Mouse (Mus musculus) liver, embryonic 11.5 days (tissue): ENCODE data around the gene Mt4. TPM values are rescaled to one million over a fixed set of nuclear protein-coding genes. Genes with fewer than 3 reads are reported as not detected.

Experiments
- ATAC-seq: fragments of 200-750 bp; cut with Nextera tagmentation; replicated peaks from 2 replicates; pipeline ENCODE4 v1.8.0; 2017; ENCODE audit warnings: moderate number of reproducible peaks, mild to moderate bottlenecking, moderate TSS enrichment, moderate library complexity; ENCODE audit not compliant: low FRiP score
- DNase-seq: peaks from one replicate; pipeline ENCODE4 v3.0.0-alpha.2; 2017; ENCODE audit warnings: low spot score
- H3K27ac ChIP-seq: fragments of 300-500 bp; sonication (generic); 2 replicates; pipeline ENCODE4 v1.5.1; 2014; ENCODE audit warnings: mild to moderate bottlenecking, low read depth, low read length, control low read depth
- H3K27me3 ChIP-seq: fragments of 300-500 bp; sonication (generic); replicated peaks from 2 replicates; pipeline ENCODE4 v1.6.1; 2014; ENCODE audit warnings: low read length, mixed read lengths; ENCODE audit not compliant: control insufficient read depth, insufficient read depth
- H3K36me3 ChIP-seq: fragments of 300-500 bp; sonication (generic); 2 replicates; pipeline ENCODE4 v1.6.1; 2014; ENCODE audit warnings: mild to moderate bottlenecking, low read length, moderate library complexity, mixed read lengths; ENCODE audit not compliant: control insufficient read depth, insufficient read depth
- H3K4me1 ChIP-seq: fragments of 300-500 bp; sonication (generic); replicated peaks from 2 replicates; pipeline ENCODE4 v1.6.1; 2014; ENCODE audit warnings: low read length, mixed read lengths; ENCODE audit not compliant: control insufficient read depth, insufficient read depth
- H3K4me2 ChIP-seq: fragments of 300-500 bp; sonication (generic); 2 replicates; pipeline ENCODE4 v1.6.1; 2014; ENCODE audit warnings: mild to moderate bottlenecking, control low read depth, moderate library complexity
- H3K4me3 ChIP-seq: fragments of 300-500 bp; sonication (generic); 2 replicates; pipeline ENCODE4 v1.5.1; 2014; ENCODE audit warnings: low read depth, low read length, control low read depth
- H3K9ac ChIP-seq: fragments of 300-500 bp; sonication (generic); 2 replicates; pipeline ENCODE4 v1.6.1; 2014; ENCODE audit warnings: low read depth, low read length, control low read depth
- H3K9me3 ChIP-seq: fragments of 300-500 bp; sonication (generic); 2 replicates; pipeline ENCODE4 v1.6.1; 2016; ENCODE audit warnings: low read length, inconsistent platforms, mixed read lengths; ENCODE audit not compliant: control insufficient read depth
- WGBS: fragments of 180-500 bp; shearing (Covaris S2); extraction: QIAGEN DNeasy Blood & Tissue Kit; methylation state at CpG from one replicate; pipeline ENCODE4 v1.1.7; 2014; 5-methylcytosine and 5-hydroxymethylcytosine counted together
- polyA plus RNA-seq: library from polyadenylated mRNA; unstranded; fragments of >200 nt; fragmentation: Nextera tagmentation; extraction: Ambion mirVana; gene quantifications from 2 replicates; pipeline ENCODE4 v1.2.1, GENCODE M21; 2014

Mt4 gene
- polyA plus RNA-seq, 1 experiment from 2014 or later = not detected

GRCm38 (mm10) chr8:94107871-94108270 is 29.1 kb upstream of the Mt4 start:
- no peak overlapping the region for H3K27ac ChIP-seq
- ATAC-seq (no peak), DNase-seq (no peak)
- H3K4me3 ChIP-seq = no peak overlapping the region
- no peaks in the 10 kb centered on the region for H3K9me3 ChIP-seq
- H3K27me3 ChIP-seq = no peaks in the 10 kb centered on the region
- H3K4me1 ChIP-seq = peaks cover 6% of the 10 kb centered on the region; the same call in 1 of the 2 replicates
- WGBS = 64% methylated on average over 3 of the region's 3 CpGs
- H3K9ac ChIP-seq = no peak overlapping the region
- H3K36me3 ChIP-seq = no peaks in the 10 kb centered on the region
- no peak overlapping the region for H3K4me2 ChIP-seq

- WGBS = 60% methylated on average over 6 of the region's 6 CpGs
- H3K36me3 ChIP-seq = no peaks in the 10 kb centered on the region
- no peak overlapping the region for H3K4me2 ChIP-seq
- H3K4me3 ChIP-seq = no peak overlapping the region
- H3K4me1 ChIP-seq = peaks cover 10% of the 10 kb centered on the region
- peak overlapping the region; percentile 48 for H3K27ac ChIP-seq
- DNase-seq (no peak), ATAC-seq (peak; percentile 94)
- H3K9me3 ChIP-seq = no peaks in the 10 kb centered on the region
- H3K27me3 ChIP-seq = no peaks in the 10 kb centered on the region
- no peak overlapping the region for H3K9ac ChIP-seq
These were observed 27.6 kb upstream of the Mt4 start for GRCm38 (mm10) chr8:94109396-94109795.

- DNase-seq = no peak
- Histone ChIP-seq H3K27me3 (no peaks in the 10 kb centered on the region), H3K4me3 (no peak overlapping the region), H3K4me2 (no peak overlapping the region), H3K36me3 (no peaks in the 10 kb centered on the region), H3K9ac (no peak overlapping the region), H3K4me1 (peaks cover 10% of the 10 kb centered on the region), H3K9me3 (no peaks in the 10 kb centered on the region), H3K27ac (peak overlapping the region; percentile 48)
- WGBS = 79% methylated on average over 5 of the region's 5 CpGs
- 0 out of 2 replicates have a peak, but pooled peaks have one; percentile 19 for ATAC-seq
These were observed 27.2 kb upstream of the Mt4 start for GRCm38 (mm10) chr8:94109835-94110234.

- no peaks in the 10 kb centered on the region for H3K36me3 ChIP-seq
- no peak for ATAC-seq
- H3K4me2 ChIP-seq = no peak overlapping the region
- no peak for DNase-seq
- 68% methylated on average over 6 of the region's 6 CpGs for WGBS
- H3K27ac ChIP-seq = no peak overlapping the region
- no peaks in the 10 kb centered on the region for H3K27me3 ChIP-seq
- peaks cover 10% of the 10 kb centered on the region for H3K4me1 ChIP-seq
- H3K9ac ChIP-seq = no peak overlapping the region
- H3K4me3 ChIP-seq = no peak overlapping the region
- no peaks in the 10 kb centered on the region for H3K9me3 ChIP-seq
These were observed 26.3 kb upstream of the Mt4 start for GRCm38 (mm10) chr8:94110526-94111177.

GRCm38 (mm10) chr8:94113435-94113834 is 23.6 kb upstream of the Mt4 start:
- 0 out of 2 replicates have a peak, but pooled peaks have one; percentile 15 for ATAC-seq
- Histone ChIP-seq H3K9me3 (no peaks in the 10 kb centered on the region), H3K9ac (0 out of 2 replicates have a peak overlapping the region, but pooled peaks have one; percentile 4)

GRCm38 (mm10) chr8:94113972-94114371 is 23.0 kb upstream of the Mt4 start:
- no peak for ATAC-seq
- H3K27ac ChIP-seq = no peak overlapping the region
- H3K36me3 ChIP-seq = no peaks in the 10 kb centered on the region
- H3K4me2 ChIP-seq = no peak overlapping the region
- 85% methylated on average over 2 of the region's 2 CpGs for WGBS
- no peak for DNase-seq
- no peaks in the 10 kb centered on the region for H3K27me3 ChIP-seq
- H3K4me3 ChIP-seq = no peak overlapping the region
- H3K9me3 ChIP-seq = no peaks in the 10 kb centered on the region
- H3K9ac ChIP-seq = no peak overlapping the region
- H3K4me1 ChIP-seq = peaks cover 12% of the 10 kb centered on the region

More at GRCm38 (mm10) chr8:94113435-94113834, 23.6 kb upstream of the Mt4 start:
- no peaks in the 10 kb centered on the region for H3K27me3 ChIP-seq
- H3K4me2 ChIP-seq = no peak overlapping the region
- no peak for DNase-seq
- H3K27ac ChIP-seq = no peak overlapping the region
- no peaks in the 10 kb centered on the region for H3K36me3 ChIP-seq
- H3K4me1 ChIP-seq = peaks cover 10% of the 10 kb centered on the region
- WGBS = 35% methylated on average over 1 of the region's 1 CpGs
- H3K4me3 ChIP-seq = no peak overlapping the region

GRCm38 (mm10) chr8:94118776-94119430 is 18.1 kb upstream of the Mt4 start:
- H3K9ac ChIP-seq = no peak overlapping the region
- ATAC-seq = peak; percentile 94

GRCm38 (mm10) chr8:94121625-94122024 is 15.4 kb upstream of the Mt4 start:
- ATAC-seq = no peak
- Histone ChIP-seq H3K27me3 (no peaks in the 10 kb centered on the region; the same call in 1 of the 2 replicates), H3K9me3 (no peaks in the 10 kb centered on the region), H3K9ac (no peak overlapping the region), H3K4me1 (peaks cover 6% of the 10 kb centered on the region; the same call in 1 of the 2 replicates), H3K4me3 (no peak overlapping the region), H3K36me3 (no peaks in the 10 kb centered on the region), H3K4me2 (no peak overlapping the region), H3K27ac (no peak overlapping the region; the same call in 1 of the 2 replicates)
- no peak for DNase-seq
- WGBS = 81% methylated on average over 9 of the region's 9 CpGs

More at GRCm38 (mm10) chr8:94118776-94119430, 18.1 kb upstream of the Mt4 start:
- H3K4me2 ChIP-seq = no peak overlapping the region
- no peaks in the 10 kb centered on the region for H3K36me3 ChIP-seq
- H3K27ac ChIP-seq = no peak overlapping the region
- H3K9me3 ChIP-seq = no peaks in the 10 kb centered on the region
- 19% methylated on average over 6 of the region's 6 CpGs for WGBS
- no peak overlapping the region for H3K4me3 ChIP-seq
- peaks cover 6% of the 10 kb centered on the region; the same call in 1 of the 2 replicates for H3K4me1 ChIP-seq
- H3K27me3 ChIP-seq = no peaks in the 10 kb centered on the region
- DNase-seq = no peak
